Mouse (Mus musculus) frontal cortex, postnatal 14 days (tissue): ENCODE measurements around the gene Adamts7.
A peak's percentile ranks its signal among the peaks of the same experiment; 100 is the strongest.

Source experiments
- DNase-seq, 2 experiments: peaks; one replicate each; pipeline ENCODE4 v3.0.0; 2022; ENCODE audit warnings: low spot score in 2 of 2

The Adamts7 gene

GRCm38 (mm10) chr9:90146869-90147268 lies 16.0 kb upstream of the Adamts7 start:
- no peak for DNase-seq

- DNase-seq = no peak
Observed at GRCm38 (mm10) chr9:90162243-90162925, 485 bp upstream of the Adamts7 start.

- DNase-seq = no peak
Observed at GRCm38 (mm10) chr9:90163749-90164095, 853 bp downstream of the Adamts7 start.

GRCm38 (mm10) chr9:90164670-90165453 lies 2.0 kb downstream of the Adamts7 start:
- no peak for DNase-seq

- DNase-seq = no peak
Observed at GRCm38 (mm10) chr9:90165590-90165989, 2.7 kb downstream of the Adamts7 start.

- no peak for DNase-seq
Observed at GRCm38 (mm10) chr9:90166615-90167014, 3.7 kb downstream of the Adamts7 start.

GRCm38 (mm10) chr9:90169965-90170364 lies 7.1 kb downstream of the Adamts7 start:
- no peak for DNase-seq

- DNase-seq = no peak
Observed at GRCm38 (mm10) chr9:90171421-90171820, 8.6 kb downstream of the Adamts7 start.

- DNase-seq = peak in 1 of 2 experiments; percentile 5
Observed at GRCm38 (mm10) chr9:90172528-90173321, 9.9 kb downstream of the Adamts7 start.

- peak in 1 of 2 experiments; percentile 3 for DNase-seq
Observed at GRCm38 (mm10) chr9:90173330-90173729, 10.5 kb downstream of the Adamts7 start.

GRCm38 (mm10) chr9:90179409-90179808 lies 16.5 kb downstream of the Adamts7 start:
- no peak for DNase-seq

GRCm38 (mm10) chr9:90181656-90182388 lies 19.0 kb downstream of the Adamts7 start:
- no peak for DNase-seq

- DNase-seq = no peak
Observed at GRCm38 (mm10) chr9:90182636-90183421, 20.0 kb downstream of the Adamts7 start.

- no peak for DNase-seq
Observed at GRCm38 (mm10) chr9:90183550-90183949, 20.7 kb downstream of the Adamts7 start.

GRCm38 (mm10) chr9:90184116-90184515 lies 21.2 kb downstream of the Adamts7 start:
- no peak for DNase-seq

GRCm38 (mm10) chr9:90185356-90185910 lies 22.6 kb downstream of the Adamts7 start:
- no peak for DNase-seq

- DNase-seq = no peak
Observed at GRCm38 (mm10) chr9:90188893-90189292, 26.0 kb downstream of the Adamts7 start.

GRCm38 (mm10) chr9:90189391-90189790 lies 26.5 kb downstream of the Adamts7 start:
- no peak for DNase-seq

- DNase-seq = no peak
Observed at GRCm38 (mm10) chr9:90195000-90195399, 32.1 kb downstream of the Adamts7 start.

GRCm38 (mm10) chr9:90196262-90196661 lies 33.4 kb downstream of the Adamts7 start:
- no peak for DNase-seq
